Mouse (Mus musculus) heart, adult 2 months (tissue): ENCODE measurements at regions not wholly inside any gene's neighbourhood (a gene's known extent, or its start where the extent isn't known, plus 50 kb on each side); places are given as distances from the start of the nearest gene placed in this dataset.

Experiments
- CTCF ChIP-seq: fragments of 200-600 bp; IDR thresholded peaks from 2 replicates; pipeline ENCODE4 v1.8.1; 2022; ENCODE audit warnings: antibody characterized with exemption, mild to moderate bottlenecking, moderate library complexity
- POLR2A ChIP-seq: fragments of 200-500 bp; IDR thresholded peaks from 2 replicates; pipeline ENCODE4 v1.6.1; 2011; ENCODE audit warnings: mild to moderate bottlenecking, low read depth, low read length, control low read depth; ENCODE audit not compliant: insufficient read depth

GRCm38 (mm10) chrX:104760311-104760710 is 89.4 kb upstream of the Zdhhc15 start:
- TF ChIP-seq POLR2A (no peak), CTCF (no peak)
